10 mouse cellular contexts compared by ENCODE assay signal in genomic region chr4:55351860-55352259, GRCm38 (mm10). TPM values are rescaled to one million over a fixed set of nuclear protein-coding genes. Genes with fewer than 3 reads are reported as not detected.
A peak's percentile ranks its signal among the peaks of the same experiment; 100 is the strongest.
DNase-seq lines count a peak whose midpoint lies in the region; ATAC-seq and TF ChIP-seq lines count a peak whose summit lies in the region.
"Had no signal": no experiment of that assay in that cellular context is flagged by ENCODE, and none has a peak within 500 bp of the region (broad histone marks: within the 10 kb centered on the region; RNA-seq: fewer than 3 reads in every experiment).

No protein-coding gene starts in this region.

- H3K9me3 ChIP-seq in hindbrain, embryonic 10.5 days: no peaks in the 10 kb centered on the region
- no peaks in the 10 kb centered on the region for H3K9me3 ChIP-seq in hindbrain, embryonic 11.5 days (ENCODE audit: control insufficient read depth, low read length)
- H3K9me3 ChIP-seq in embryonic facial prominence, embryonic 11.5 days (replicated peaks; ENCODE audit: control insufficient read depth, low read length): no peaks in the 10 kb centered on the region
- H3K9me3 ChIP-seq in intestine, embryonic 15.5 days: no peaks in the 10 kb centered on the region
- H3K9me3 ChIP-seq in midbrain, postnatal 0 days (ENCODE audit: low read length): no peaks in the 10 kb centered on the region

- DNase-seq in hindbrain, embryonic 10.5 days (ENCODE audit: low spot score): no peak
- DNase-seq in hindbrain, embryonic 11.5 days (ENCODE audit: low spot score): no peak
- DNase-seq in embryonic facial prominence, embryonic 11.5 days (ENCODE audit: low spot score): no peak
- DNase-seq in midbrain, postnatal 0 days (ENCODE audit: low spot score): no peak
- DNase-seq in layer of hippocampus, adult 9-11 months: no peak
- no peak for DNase-seq in embryo, embryonic 11 days
- no peak for DNase-seq in adrenal gland, adult (ENCODE audit: inconsistent age in 2 of 2, low spot score in 1 of 2)
- DNase-seq: gastrocnemius, postnatal 36 days; lung, postnatal 36 days had no signal

- H3K9ac ChIP-seq in hindbrain, embryonic 11.5 days (ENCODE audit: low read depth, low read length): no peak overlapping the region
- H3K9ac ChIP-seq in embryonic facial prominence, embryonic 11.5 days (replicated peaks; ENCODE audit: low read length): no peak overlapping the region
- no peak overlapping the region for H3K9ac ChIP-seq in intestine, embryonic 15.5 days
- H3K9ac ChIP-seq in midbrain, postnatal 0 days (replicated peaks; ENCODE audit: low read length, poor library complexity, severe bottlenecking): no peak overlapping the region

- H3K27me3 ChIP-seq in hindbrain, embryonic 10.5 days (ENCODE audit: insufficient read depth, poor library complexity, severe bottlenecking): no peaks in the 10 kb centered on the region
- no peaks in the 10 kb centered on the region for H3K27me3 ChIP-seq in hindbrain, embryonic 11.5 days (ENCODE audit: control insufficient read depth, insufficient read depth, low read length)
- H3K27me3 ChIP-seq in embryonic facial prominence, embryonic 11.5 days (ENCODE audit: control insufficient read depth, insufficient read depth, low read length): no peaks in the 10 kb centered on the region
- H3K27me3 ChIP-seq in intestine, embryonic 15.5 days (replicated peaks): no peaks in the 10 kb centered on the region
- H3K27me3 ChIP-seq in midbrain, postnatal 0 days (ENCODE audit: insufficient read depth, low read length): no peaks in the 10 kb centered on the region

- no peak for ATAC-seq in hindbrain, embryonic 11.5 days (ENCODE audit: low FRiP score)
- no peak for ATAC-seq in embryonic facial prominence, embryonic 11.5 days (replicated peaks; ENCODE audit: insufficient number of reproducible peaks, low FRiP score, low TSS enrichment, low read depth)
- no peak for ATAC-seq in intestine, embryonic 15.5 days
- no peak for ATAC-seq in midbrain, postnatal 0 days (ENCODE audit: low FRiP score)

- H3K36me3 ChIP-seq in hindbrain, embryonic 10.5 days: peaks cover 16% of the 10 kb centered on the region
- no peaks in the 10 kb centered on the region for H3K36me3 ChIP-seq in hindbrain, embryonic 11.5 days (ENCODE audit: control insufficient read depth, insufficient read depth, low read length)
- H3K36me3 ChIP-seq in embryonic facial prominence, embryonic 11.5 days (replicated peaks; ENCODE audit: control insufficient read depth, insufficient read depth, low read depth, low read length): no peaks in the 10 kb centered on the region
- H3K36me3 ChIP-seq in intestine, embryonic 15.5 days: no peaks in the 10 kb centered on the region
- H3K36me3 ChIP-seq in midbrain, postnatal 0 days (ENCODE audit: insufficient read depth, low read length): no peaks in the 10 kb centered on the region

- no peak overlapping the region for H3K27ac ChIP-seq in hindbrain, embryonic 10.5 days
- no peak overlapping the region for H3K27ac ChIP-seq in hindbrain, embryonic 11.5 days (ENCODE audit: low read depth, low read length)
- no peak overlapping the region for H3K27ac ChIP-seq in embryonic facial prominence, embryonic 11.5 days (replicated peaks; ENCODE audit: low read depth, low read length)
- no peak overlapping the region for H3K27ac ChIP-seq in intestine, embryonic 15.5 days
- H3K27ac ChIP-seq in midbrain, postnatal 0 days (ENCODE audit: low read depth, low read length): no peak overlapping the region

- no peak for TF ChIP-seq CTCF in midbrain, postnatal 0 days (IDR thresholded peaks at IDR 0.05)

- no peak overlapping the region for H3K4me2 ChIP-seq in hindbrain, embryonic 11.5 days (replicated peaks; ENCODE audit: low read depth, low read length)
- H3K4me2 ChIP-seq in embryonic facial prominence, embryonic 11.5 days (ENCODE audit: low read depth, low read length): 0 out of 2 replicates have a peak overlapping the region, but pooled peaks have one; percentile 10
- peak overlapping the region; percentile 34 for H3K4me2 ChIP-seq in intestine, embryonic 15.5 days (replicated peaks)
- peak overlapping the region; percentile 61 for H3K4me2 ChIP-seq in midbrain, postnatal 0 days (ENCODE audit: low read depth, low read length, poor library complexity, severe bottlenecking)

- H3K4me3 ChIP-seq in hindbrain, embryonic 10.5 days: peak overlapping the region; percentile 96
- no peak overlapping the region for H3K4me3 ChIP-seq in hindbrain, embryonic 11.5 days (ENCODE audit: low read depth, low read length)
- H3K4me3 ChIP-seq in embryonic facial prominence, embryonic 11.5 days (ENCODE audit: low read depth, low read length): no peak overlapping the region
- no peak overlapping the region for H3K4me3 ChIP-seq in intestine, embryonic 15.5 days (replicated peaks)
- H3K4me3 ChIP-seq in midbrain, postnatal 0 days (ENCODE audit: low read depth, low read length): peak overlapping the region; percentile 5; the same call in 1 of the 2 replicates

- H3K4me1 ChIP-seq in hindbrain, embryonic 10.5 days (replicated peaks): peaks cover 29% of the 10 kb centered on the region
- H3K4me1 ChIP-seq in hindbrain, embryonic 11.5 days (replicated peaks; ENCODE audit: control insufficient read depth, insufficient read depth, low read length): no peaks in the 10 kb centered on the region
- no peaks in the 10 kb centered on the region for H3K4me1 ChIP-seq in embryonic facial prominence, embryonic 11.5 days (ENCODE audit: control insufficient read depth, insufficient read depth, low read length)
- peaks cover 12% of the 10 kb centered on the region for H3K4me1 ChIP-seq in intestine, embryonic 15.5 days (replicated peaks)
- H3K4me1 ChIP-seq in midbrain, postnatal 0 days (ENCODE audit: insufficient read depth, low read length): peaks cover 5% of the 10 kb centered on the region; the same call in 1 of the 2 replicates

RNA-seq across cellular contexts. Expression of gene Rad23b, which starts 2.0 kb away (rescaled TPM):
- 89.5 and 91.2 TPM in 2 replicates for polyA plus RNA-seq in hindbrain, embryonic 10.5 days (2016; fragmentation: Nextera tagmentation; extraction: Ambion mirVana)
- polyA plus RNA-seq in hindbrain, embryonic 11.5 days (2014; fragmentation: Nextera tagmentation; extraction: Ambion mirVana): 97.1 and 105 TPM in 2 replicates
- 113 and 123 TPM in 2 replicates for polyA plus RNA-seq in embryonic facial prominence, embryonic 11.5 days (2014; fragmentation: Nextera tagmentation; extraction: Ambion mirVana)
- polyA plus RNA-seq in intestine, embryonic 15.5 days (2015; fragmentation: Nextera tagmentation; extraction: Ambion mirVana): 81.9 and 87.5 TPM in 2 replicates
- 195 and 294 TPM in 2 replicates for total RNA-seq in midbrain, postnatal 0 days (2014; rRNA removed)
- polyA plus RNA-seq in midbrain, postnatal 0 days (2015; fragmentation: Nextera tagmentation; extraction: Ambion mirVana): 80.0 and 87.1 TPM in 2 replicates

Comparison
In these comparisons a context has a peak if more than half of its experiments do, and no peak if none do; other contexts are left out.
1. H3K4me3 ChIP-seq: peak in hindbrain, embryonic 10.5 days (single experiment) and midbrain, postnatal 0 days (single experiment); none in hindbrain, embryonic 11.5 days (single experiment), embryonic facial prominence, embryonic 11.5 days (single experiment) and intestine, embryonic 15.5 days (single experiment).